Mouse (Mus musculus): ENCODE measurements around the gene Arsj. TPM values are rescaled to one million over a fixed set of nuclear protein-coding genes. Genes with fewer than 3 reads are reported as not detected.

Gene Arsj
- polyA plus RNA-seq, 1 experiment from 2014 or later: 1.5 TPM

DNA sequence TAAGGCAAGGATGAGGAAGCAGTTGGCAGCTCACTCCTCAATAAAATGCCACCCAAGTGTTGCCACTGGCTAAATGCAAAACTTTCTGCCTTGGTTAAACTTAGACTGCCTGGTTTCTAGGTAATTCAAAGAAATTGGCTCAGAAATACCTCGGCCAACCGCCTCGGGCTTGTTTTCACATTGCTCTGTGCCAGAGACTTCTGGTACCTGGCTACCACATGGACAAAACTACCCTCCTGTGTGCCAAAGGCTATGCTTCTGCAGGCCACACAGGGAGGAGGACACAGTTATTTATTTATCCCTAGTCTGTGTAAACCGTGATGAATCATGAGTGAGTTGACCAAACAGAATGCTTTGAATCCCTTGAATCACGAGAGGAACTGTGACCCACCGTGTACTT lies 75.8 kb downstream of the Arsj start:
- Histone ChIP-seq H3K27ac (replicated peaks) (no peak overlapping the region), H3K9ac (ENCODE audit: low read length) (no peak overlapping the region), H3K4me3 (ENCODE audit: low read depth, low read length) (no peak overlapping the region), H3K27me3 (ENCODE audit: control insufficient read depth, insufficient read depth, low read length) (no peaks in the 10 kb centered on the region), H3K4me2 (replicated peaks; ENCODE audit: low read depth) (no peak overlapping the region), H3K36me3 (ENCODE audit: control insufficient read depth, insufficient read depth, low read length) (no peaks in the 10 kb centered on the region), H3K9me3 (ENCODE audit: control insufficient read depth, low read length) (no peaks in the 10 kb centered on the region), H3K4me1 (replicated peaks; ENCODE audit: control insufficient read depth, insufficient read depth) (no peaks in the 10 kb centered on the region)
- 61% methylated on average over 6 of the region's 6 CpGs for WGBS
- TF ChIP-seq EP300 (optimal IDR thresholded peaks at IDR 0.05) (no peak), CTCF (IDR thresholded peaks at IDR 0.05; ENCODE audit: low read depth) (no peak)
- no peak for ATAC-seq (ENCODE audit: low FRiP score, low TSS enrichment)
- DNase-seq (ENCODE audit: low spot score): no peak

DNA sequence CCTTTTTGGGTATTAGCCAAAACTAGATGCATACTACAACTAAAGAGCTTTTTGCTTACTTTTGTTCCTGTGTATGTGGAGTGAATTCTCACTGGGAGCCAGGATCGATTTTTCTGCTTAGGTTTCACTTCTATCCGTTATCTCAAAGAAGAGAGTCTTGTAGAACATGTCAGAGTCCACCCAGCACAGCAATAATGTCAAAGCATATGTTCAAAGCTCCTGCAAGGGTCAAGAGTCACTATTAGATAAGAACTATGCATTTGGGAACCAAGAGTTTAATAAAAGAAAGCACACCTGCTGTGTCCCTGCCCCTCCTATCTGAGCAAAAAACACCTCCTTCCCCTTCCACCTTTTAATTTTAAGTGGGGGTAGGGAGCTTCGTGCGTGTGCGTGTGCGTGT lies 85.6 kb downstream of the Arsj start:
- ATAC-seq (ENCODE audit: low FRiP score, low TSS enrichment): no peak
- Histone ChIP-seq H3K36me3 (ENCODE audit: control insufficient read depth, insufficient read depth, low read length) (no peaks in the 10 kb centered on the region), H3K27ac (replicated peaks) (no peak overlapping the region), H3K4me3 (ENCODE audit: low read depth, low read length) (no peak overlapping the region), H3K4me2 (replicated peaks; ENCODE audit: low read depth) (no peak overlapping the region), H3K27me3 (ENCODE audit: control insufficient read depth, insufficient read depth, low read length) (no peaks in the 10 kb centered on the region), H3K9me3 (ENCODE audit: control insufficient read depth, low read length) (no peaks in the 10 kb centered on the region), H3K9ac (ENCODE audit: low read length) (no peak overlapping the region), H3K4me1 (replicated peaks; ENCODE audit: control insufficient read depth, insufficient read depth) (no peaks in the 10 kb centered on the region)
- 54% methylated on average over 6 of the region's 6 CpGs for WGBS
- DNase-seq (ENCODE audit: low spot score): no peak
- TF ChIP-seq EP300 (optimal IDR thresholded peaks at IDR 0.05) (no peak), CTCF (IDR thresholded peaks at IDR 0.05; ENCODE audit: low read depth) (no peak)

DNA sequence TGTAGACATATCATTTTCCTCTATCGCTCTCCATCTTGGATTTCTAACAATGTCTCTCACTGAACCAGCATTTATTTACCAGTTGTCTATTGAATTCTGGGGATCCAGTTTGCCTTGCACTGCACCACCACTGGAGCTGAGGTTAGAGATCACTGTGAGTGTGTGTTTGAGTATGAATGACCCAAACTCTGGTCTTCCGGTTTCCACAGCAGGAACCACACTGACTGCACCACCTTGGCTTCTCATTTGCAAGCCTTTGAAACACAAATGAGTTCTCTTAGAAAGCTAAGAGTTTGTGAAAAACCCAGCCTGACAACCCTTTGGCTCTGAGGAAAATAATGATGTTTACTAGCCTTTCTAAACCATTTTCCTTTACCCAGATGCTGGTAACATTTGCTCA lies 86.0 kb downstream of the Arsj start:
- H3K4me2 ChIP-seq (replicated peaks; ENCODE audit: low read depth): no peak overlapping the region
- DNase-seq (ENCODE audit: low spot score) (no peak), ATAC-seq (ENCODE audit: low FRiP score, low TSS enrichment) (no peak)
- 48% methylated on average over 2 of the region's 2 CpGs for WGBS
- no peak overlapping the region for H3K4me3 ChIP-seq (ENCODE audit: low read depth, low read length)
- no peaks in the 10 kb centered on the region for H3K36me3 ChIP-seq (ENCODE audit: control insufficient read depth, insufficient read depth, low read length)
- H3K27ac ChIP-seq (replicated peaks): no peak overlapping the region
- no peaks in the 10 kb centered on the region for H3K27me3 ChIP-seq (ENCODE audit: control insufficient read depth, insufficient read depth, low read length)
- no peak overlapping the region for H3K9ac ChIP-seq (ENCODE audit: low read length)
- no peaks in the 10 kb centered on the region for H3K9me3 ChIP-seq (ENCODE audit: control insufficient read depth, low read length)
- no peaks in the 10 kb centered on the region for H3K4me1 ChIP-seq (replicated peaks; ENCODE audit: control insufficient read depth, insufficient read depth)
- TF ChIP-seq CTCF (IDR thresholded peaks at IDR 0.05; ENCODE audit: low read depth) (no peak), EP300 (optimal IDR thresholded peaks at IDR 0.05) (no peak)

DNA sequence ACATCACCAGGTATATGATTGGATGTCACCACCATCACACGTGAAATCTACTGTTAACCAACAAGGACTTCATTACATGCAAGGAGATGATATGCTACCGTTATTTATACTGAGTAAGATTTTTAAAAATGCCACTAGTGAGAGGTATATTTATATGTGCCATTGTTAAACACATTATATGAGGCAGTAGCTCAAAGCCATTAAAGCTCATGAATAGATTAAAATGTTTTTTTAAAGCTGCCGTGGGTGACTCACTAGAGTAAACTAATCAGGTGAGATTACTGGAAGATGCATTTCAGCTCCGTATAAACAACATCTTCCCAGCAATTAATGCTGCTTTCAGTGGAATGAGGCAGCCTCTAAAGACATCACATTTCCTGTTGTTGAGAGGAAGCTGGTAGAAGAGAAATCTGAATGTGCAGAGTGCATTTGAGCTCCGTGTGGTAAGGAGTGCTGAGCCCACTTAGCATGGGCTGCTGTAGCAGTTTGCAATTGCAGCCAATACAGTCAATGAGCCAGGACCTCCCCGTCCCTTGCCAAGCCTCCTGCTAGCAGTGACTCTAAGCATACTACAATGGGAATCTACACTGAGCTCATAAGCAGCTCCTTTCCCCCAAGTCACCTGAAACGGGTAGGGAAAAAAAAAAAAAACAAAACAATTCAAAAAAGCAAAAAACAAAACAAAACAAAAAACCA lies 92.5 kb downstream of the Arsj start:
- Histone ChIP-seq H3K4me2 (replicated peaks; ENCODE audit: low read depth) (no peak overlapping the region), H3K27me3 (ENCODE audit: control insufficient read depth, insufficient read depth, low read length) (no peaks in the 10 kb centered on the region), H3K4me3 (ENCODE audit: low read depth, low read length) (no peak overlapping the region), H3K4me1 (replicated peaks; ENCODE audit: control insufficient read depth, insufficient read depth) (no peaks in the 10 kb centered on the region), H3K27ac (replicated peaks) (no peak overlapping the region), H3K9me3 (ENCODE audit: control insufficient read depth, low read length) (no peaks in the 10 kb centered on the region), H3K9ac (ENCODE audit: low read length) (no peak overlapping the region), H3K36me3 (ENCODE audit: control insufficient read depth, insufficient read depth, low read length) (no peaks in the 10 kb centered on the region)
- TF ChIP-seq CTCF (IDR thresholded peaks at IDR 0.05; ENCODE audit: low read depth): no peak
- no peak for TF ChIP-seq EP300 (optimal IDR thresholded peaks at IDR 0.05)
- DNase-seq (ENCODE audit: low spot score) (no peak), ATAC-seq (ENCODE audit: low FRiP score, low TSS enrichment) (no peak)
- 44% methylated on average over 7 of the region's 7 CpGs for WGBS

DNA sequence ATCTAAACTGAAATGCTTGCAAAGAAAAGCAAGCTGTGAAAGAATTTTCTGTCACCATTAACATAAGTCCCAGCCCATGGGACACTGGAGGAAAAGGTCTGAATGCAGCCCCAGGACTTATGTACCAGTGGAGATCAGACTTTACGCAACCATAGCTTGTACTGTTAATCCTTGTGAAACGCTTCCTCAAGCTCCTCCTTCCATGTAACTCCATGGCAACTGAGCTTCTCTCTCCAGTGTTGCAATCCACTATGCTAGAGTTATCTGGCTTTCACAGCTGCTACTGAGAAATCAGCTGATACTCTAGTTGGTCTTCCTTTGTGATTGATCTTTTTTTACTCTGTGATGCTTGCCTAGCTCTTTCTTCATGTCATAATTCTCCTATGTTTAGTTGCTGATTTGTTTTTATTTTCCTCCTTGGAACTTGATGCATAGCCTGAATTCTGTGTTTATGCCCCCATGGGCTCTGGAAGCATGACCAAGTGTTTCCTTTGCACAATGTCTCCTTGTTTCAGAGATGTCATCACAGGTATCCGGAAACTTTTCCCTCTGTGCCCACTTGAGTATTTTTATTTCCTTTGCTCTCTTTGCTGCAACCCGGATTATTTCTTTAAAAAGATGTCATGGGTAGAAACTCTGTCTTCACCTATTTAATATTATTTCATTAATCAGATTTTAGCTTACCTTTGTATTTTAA lies 99.8 kb downstream of the Arsj start:
- no peak overlapping the region for H3K4me3 ChIP-seq (ENCODE audit: low read depth, low read length)
- DNase-seq (ENCODE audit: low spot score): no peak
- WGBS: 70% methylated on average over 4 of the region's 4 CpGs

DNA sequence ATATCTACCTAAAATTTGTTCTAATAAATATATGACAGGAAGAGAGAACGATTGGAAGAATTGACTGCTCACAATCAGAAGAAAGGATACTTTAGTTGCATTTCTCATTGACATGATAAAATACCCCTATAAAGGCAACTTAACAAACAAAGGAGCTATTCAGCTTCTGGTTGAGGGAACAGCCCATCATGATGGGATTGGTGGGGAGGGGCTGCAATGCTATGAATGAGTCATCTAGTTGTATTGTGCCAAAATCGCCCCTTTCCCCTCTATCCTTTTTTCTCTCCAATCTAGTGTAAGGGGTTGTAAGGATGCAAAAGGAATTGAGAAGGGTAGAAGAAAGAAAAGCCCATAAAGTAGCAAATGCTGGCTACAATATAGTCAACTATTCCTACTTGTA lies 100.8 kb downstream of the Arsj start:
- WGBS: 78% methylated on average over 2 of the region's 2 CpGs
- DNase-seq (ENCODE audit: low spot score) (no peak), ATAC-seq (ENCODE audit: low FRiP score, low TSS enrichment) (no peak)
- no peak overlapping the region for H3K9ac ChIP-seq (ENCODE audit: low read length)
- H3K27ac ChIP-seq (replicated peaks): no peak overlapping the region
- no peaks in the 10 kb centered on the region for H3K27me3 ChIP-seq (ENCODE audit: control insufficient read depth, insufficient read depth, low read length)
- no peak overlapping the region for H3K4me3 ChIP-seq (ENCODE audit: low read depth, low read length)
- no peaks in the 10 kb centered on the region for H3K36me3 ChIP-seq (ENCODE audit: control insufficient read depth, insufficient read depth, low read length)
- TF ChIP-seq EP300 (optimal IDR thresholded peaks at IDR 0.05) (no peak), CTCF (IDR thresholded peaks at IDR 0.05; ENCODE audit: low read depth) (no peak)
- no peaks in the 10 kb centered on the region for H3K9me3 ChIP-seq (ENCODE audit: control insufficient read depth, low read length)
- no peaks in the 10 kb centered on the region for H3K4me1 ChIP-seq (replicated peaks; ENCODE audit: control insufficient read depth, insufficient read depth)
- H3K4me2 ChIP-seq (replicated peaks; ENCODE audit: low read depth): no peak overlapping the region

More for the DNA sequence above, 99.8 kb downstream of the Arsj start:
- Histone ChIP-seq H3K9ac (ENCODE audit: low read length) (no peak overlapping the region), H3K4me1 (replicated peaks; ENCODE audit: control insufficient read depth, insufficient read depth) (no peaks in the 10 kb centered on the region), H3K4me2 (replicated peaks; ENCODE audit: low read depth) (no peak overlapping the region), H3K27ac (replicated peaks) (no peak overlapping the region), H3K27me3 (ENCODE audit: control insufficient read depth, insufficient read depth, low read length) (no peaks in the 10 kb centered on the region), H3K36me3 (ENCODE audit: control insufficient read depth, insufficient read depth, low read length) (no peaks in the 10 kb centered on the region), H3K9me3 (ENCODE audit: control insufficient read depth, low read length) (no peaks in the 10 kb centered on the region)
- ATAC-seq (ENCODE audit: low FRiP score, low TSS enrichment): no peak
- no peak for TF ChIP-seq EP300 (optimal IDR thresholded peaks at IDR 0.05)
- no peak for TF ChIP-seq CTCF (IDR thresholded peaks at IDR 0.05; ENCODE audit: low read depth)

Other genes starting within 250 kb of the Arsj start
- 34.9 and 36.7 TPM in 2 replicates for gene Camk2d, start 232.6 kb downstream of the Arsj start, polyA plus RNA-seq (2015; fragmentation: Nextera tagmentation; extraction: Ambion mirVana)